Mouse (Mus musculus) thymus, adult 2 months (tissue): ENCODE results near the gene Cd4. TPM values are rescaled to one million over a fixed set of nuclear protein-coding genes. Genes with fewer than 3 reads are reported as not detected.
A peak's percentile ranks its signal among the peaks of the same experiment; 100 is the strongest.

ENCODE experiments used
- DNase-seq: peaks from one replicate; pipeline ENCODE4 v3.0.0; 2021
- H3K27ac ChIP-seq: fragments of 200-500 bp; 2 replicates; pipeline ENCODE4 v1.5.1; 2012; ENCODE audit warnings: low read length, control low read depth; ENCODE audit not compliant: control insufficient read depth, insufficient read depth
- H3K27me3 ChIP-seq: fragments of 200-500 bp; 2 replicates; pipeline ENCODE4 v1.6.1; 2012; ENCODE audit warnings: mild to moderate bottlenecking, low read length, moderate library complexity, mixed read lengths; ENCODE audit not compliant: control insufficient read depth, insufficient read depth
- H3K36me3 ChIP-seq: fragments of 200-500 bp; 2 replicates; pipeline ENCODE4 v1.6.1; 2012; ENCODE audit warnings: mild to moderate bottlenecking, low read length, moderate library complexity; ENCODE audit not compliant: control insufficient read depth, insufficient read depth
- H3K4me1 ChIP-seq: fragments of 200-500 bp; replicated peaks from 2 replicates; pipeline ENCODE4 v1.6.1; 2012; ENCODE audit warnings: low read length; ENCODE audit not compliant: control insufficient read depth, insufficient read depth
- H3K4me3 ChIP-seq: fragments of 200-500 bp; 2 replicates; pipeline ENCODE4 v1.5.1; 2012; ENCODE audit warnings: mild to moderate bottlenecking, low read length, control low read depth, moderate library complexity; ENCODE audit not compliant: control insufficient read depth, insufficient read depth
- CTCF ChIP-seq: fragments of 200-500 bp; IDR thresholded peaks from 2 replicates; pipeline ENCODE4 v1.5.1; 2012; ENCODE audit warnings: mild to moderate bottlenecking, control low read depth, low read length, moderate library complexity, borderline replicate concordance; ENCODE audit not compliant: control insufficient read depth, poor library complexity, insufficient read depth; ENCODE audit errors: extremely low read depth
- POLR2A ChIP-seq: fragments of 200-500 bp; IDR thresholded peaks from 2 replicates; pipeline ENCODE4 v1.6.1; 2012; ENCODE audit warnings: mild to moderate bottlenecking, low read length, control low read depth, moderate library complexity; ENCODE audit not compliant: control insufficient read depth, poor library complexity, insufficient read depth; ENCODE audit errors: extremely low read depth
- WGBS: fragments of 180-500 bp; shearing (Covaris S2); methylation state at CpG from one replicate; pipeline ENCODE4 v1.1.7; 2018; 5-methylcytosine and 5-hydroxymethylcytosine counted together
- polyA plus RNA-seq: library from polyadenylated mRNA; depleted of rRNA; stranded (reverse); fragments of >200 nt; gene quantifications from 2 replicates; pipeline ENCODE4 v1.2.3, GENCODE M21; 2012

Gene Cd4
- polyA plus RNA-seq, 1 experiment, result 565 TPM

GRCm38 (mm10) chr6:124930754-124931524, 42.9 kb upstream of the Cd4 start, which contains the start of gene Mlf2:
Gene Mlf2, plus strand, starts transcription at chr6:124931386.
- Histone ChIP-seq H3K27me3 (no peaks in the 10 kb centered on the region), H3K4me1 (peaks cover 10% of the 10 kb centered on the region), H3K27ac (peak within 1 kb of the TSS; percentile 22), H3K36me3 (peaks cover 17% of the 10 kb centered on the region), H3K4me3 (peak within 1 kb of the TSS; percentile 81)
- DNase-seq, result peak; percentile 98
- TF ChIP-seq CTCF (peak; percentile 92), POLR2A (peak; percentile 86)
- WGBS, result 1% methylated on average over 62 of the region's 64 CpGs

DNA sequence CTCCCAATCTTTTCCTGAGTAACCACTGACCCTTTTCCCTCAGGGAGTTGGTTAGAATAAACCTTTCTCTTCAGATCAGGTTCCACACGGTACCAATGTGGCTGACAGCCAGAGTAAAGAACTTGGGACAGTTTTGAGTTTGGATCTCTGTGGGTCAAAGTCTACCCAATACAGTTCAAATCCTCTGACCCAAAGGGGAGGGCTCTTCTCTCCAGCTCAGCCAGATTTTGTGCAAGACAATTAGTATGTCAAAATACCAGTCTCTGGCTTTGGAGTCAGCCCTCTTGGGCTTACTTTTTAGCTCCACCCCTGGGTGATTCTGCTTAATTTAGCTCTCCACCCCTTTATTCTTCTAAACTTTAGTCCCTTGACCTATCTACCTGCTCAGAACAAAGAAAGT, 42.2 kb upstream of the Cd4 start:
- Histone ChIP-seq H3K27me3 (no peaks in the 10 kb centered on the region), H3K4me1 (peaks cover 10% of the 10 kb centered on the region), H3K4me3 (no peak overlapping the region), H3K36me3 (peaks cover 15% of the 10 kb centered on the region), H3K27ac (no peak overlapping the region; the same call in 1 of the 2 replicates)
- DNase-seq, result no peak
- 88% methylated on average over 1 of the region's 1 CpGs for WGBS
- TF ChIP-seq POLR2A (no peak), CTCF (no peak)

GRCm38 (mm10) chr6:124925941-124926340, 37.9 kb upstream of the Cd4 start:
- TF ChIP-seq CTCF (no peak), POLR2A (no peak)
- no peaks in the 10 kb centered on the region for H3K36me3 ChIP-seq
- H3K27ac ChIP-seq, result no peak overlapping the region
- 0 out of 2 replicates have a peak, but pooled peaks cover 2% of the 10 kb centered on the region for H3K4me1 ChIP-seq
- no peaks in the 10 kb centered on the region for H3K27me3 ChIP-seq
- no peak for DNase-seq
- no peak overlapping the region for H3K4me3 ChIP-seq
- WGBS, result 67% methylated on average over 5 of the region's 5 CpGs

DNA sequence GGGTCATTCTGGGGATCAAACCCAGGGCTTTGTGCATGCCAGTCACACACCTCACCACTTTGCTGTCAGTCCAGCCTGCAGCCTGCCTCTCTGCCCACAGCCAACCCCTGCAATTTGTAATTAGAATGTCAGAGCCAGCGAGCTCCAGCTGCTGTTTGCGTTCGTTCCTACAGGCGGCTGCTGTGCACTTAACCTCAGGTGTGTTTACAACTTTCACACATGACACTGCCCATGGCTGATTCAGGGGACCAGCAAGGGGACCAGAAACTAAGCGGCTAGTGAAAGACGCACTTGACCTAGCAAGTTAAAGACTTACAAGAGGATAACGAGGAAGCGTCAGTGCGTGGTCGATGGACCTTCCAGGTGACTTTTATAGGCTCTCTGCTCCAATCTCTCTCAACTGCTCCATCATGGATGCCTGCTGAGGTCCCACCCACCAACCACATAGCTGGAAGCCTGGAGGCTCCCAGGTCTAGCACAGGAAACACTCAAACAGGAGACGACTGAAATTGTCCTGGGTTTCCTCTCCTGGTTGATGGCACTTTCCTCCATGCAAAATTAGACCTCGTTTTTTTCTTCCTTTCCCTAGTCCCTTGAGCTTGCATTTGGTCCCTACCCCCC, 37.3 kb upstream of the Cd4 start:
- H3K4me3 ChIP-seq, result no peak overlapping the region
- WGBS, result 84% methylated on average over 12 of the region's 12 CpGs
- TF ChIP-seq POLR2A, result no peak
- no peak for DNase-seq
- no peaks in the 10 kb centered on the region for H3K27me3 ChIP-seq
- H3K36me3 ChIP-seq, result no peaks in the 10 kb centered on the region
- H3K4me1 ChIP-seq, result peaks cover 4% of the 10 kb centered on the region; the same call in 1 of the 2 replicates
- no peak overlapping the region for H3K27ac ChIP-seq

- WGBS, result 35% methylated on average over 4 of the region's 4 CpGs
These were observed 33.5 kb upstream of the Cd4 start for GRCm38 (mm10) chr6:124921539-124921938.

GRCm38 (mm10) chr6:124920318-124921085, 32.5 kb upstream of the Cd4 start:
- 50% methylated on average over 9 of the region's 9 CpGs for WGBS
- no peaks in the 10 kb centered on the region for H3K36me3 ChIP-seq
- TF ChIP-seq CTCF (no peak), POLR2A (no peak)
- no peak for DNase-seq
- no peaks in the 10 kb centered on the region for H3K27me3 ChIP-seq
- H3K4me3 ChIP-seq, result no peak overlapping the region
- H3K4me1 ChIP-seq, result peaks cover 37% of the 10 kb centered on the region
- H3K27ac ChIP-seq, result no peak overlapping the region

More at GRCm38 (mm10) chr6:124921539-124921938, 33.5 kb upstream of the Cd4 start:
- Histone ChIP-seq H3K4me3 (no peak overlapping the region), H3K27ac (no peak overlapping the region), H3K4me1 (peaks cover 27% of the 10 kb centered on the region), H3K27me3 (no peaks in the 10 kb centered on the region), H3K36me3 (no peaks in the 10 kb centered on the region)
- no peak for TF ChIP-seq POLR2A
- no peak for TF ChIP-seq CTCF
- no peak for DNase-seq
